Mouse (Mus musculus): ENCODE measurements at regions not wholly inside any gene's neighbourhood (a gene's known extent, or its start where the extent isn't known, plus 50 kb on each side); places are given as distances from the start of the nearest gene placed in this dataset.
A peak's percentile ranks its signal among the peaks of the same experiment; 100 is the strongest.

- no peak for DNase-seq (ENCODE audit: low spot score)
These were observed 79.8 kb upstream of the Epha6 start for GRCm38 (mm10) chr16:60685153-60685552.

- DNase-seq (ENCODE audit: low spot score): peak; percentile 25
These were observed 63.4 kb upstream of the Epha6 start for GRCm38 (mm10) chr16:60668771-60669170.
